Mouse (Mus musculus) C2C12 (cell line): ENCODE data around the gene Eps15. TPM values are rescaled to one million over a fixed set of nuclear protein-coding genes. Genes with fewer than 3 reads are reported as not detected.

Experiments
- H3K27me3 ChIP-seq: one replicate; pipeline ENCODE4 v1.6.1; 2011; ENCODE audit not compliant: control insufficient read depth, insufficient read depth, insufficient read length
- H3K36me3 ChIP-seq: one replicate; pipeline ENCODE4 v1.6.1; 2011; ENCODE audit not compliant: control insufficient read depth, insufficient read depth
- H3K4me3 ChIP-seq: one replicate; pipeline ENCODE4 v1.5.1; 2011; ENCODE audit warnings: mild to moderate bottlenecking, control low read depth; ENCODE audit not compliant: poor library complexity, insufficient read depth, severe bottlenecking
- H3K79me2 ChIP-seq: one replicate; pipeline ENCODE4 v1.6.1; 2011; ENCODE audit not compliant: control insufficient read depth, insufficient read depth
- H3K79me3 ChIP-seq: one replicate; pipeline ENCODE4 v1.6.1; 2011; ENCODE audit warnings: low read depth, control low read depth
- H3ac ChIP-seq: one replicate; pipeline ENCODE3; 2011; ENCODE audit warnings: low read depth; ENCODE audit not compliant: control insufficient read depth, insufficient read length
- CEBPB ChIP-seq: IDR thresholded peaks from one replicate; pipeline ENCODE4 v1.6.1; 2011; ENCODE audit warnings: low read depth, mild to moderate bottlenecking, control low read depth, moderate library complexity
- CTCF ChIP-seq: IDR thresholded peaks from one replicate; pipeline ENCODE4 v1.5.1; 2011; ENCODE audit not compliant: control insufficient read depth, insufficient read depth, insufficient read length
- FOSL1 ChIP-seq: IDR thresholded peaks from one replicate; pipeline ENCODE4 v1.8.0; 2011; ENCODE audit warnings: mild to moderate bottlenecking, low read length; ENCODE audit not compliant: poor library complexity, insufficient read depth, severe bottlenecking
- MAX ChIP-seq: IDR thresholded peaks from one replicate; pipeline ENCODE4 v1.6.1; 2011; ENCODE audit warnings: mild to moderate bottlenecking, control low read depth
- MYOD1 ChIP-seq: IDR thresholded peaks from one replicate; pipeline ENCODE4 v1.6.1; 2011; ENCODE audit warnings: low read depth; ENCODE audit not compliant: control insufficient read depth, insufficient read length
- MYOG ChIP-seq: IDR thresholded peaks from one replicate; pipeline ENCODE4 v1.6.1; 2011; ENCODE audit not compliant: control insufficient read depth, insufficient read length; ENCODE audit errors: extremely low read depth
- USF1 ChIP-seq: IDR thresholded peaks from one replicate; pipeline ENCODE4 v1.6.1; 2011; ENCODE audit warnings: low read depth, mild to moderate bottlenecking, control low read depth, moderate library complexity
- polyA plus RNA-seq: library from polyadenylated mRNA; unstranded; fragments of >200 nt; fragmentation: generic; extraction: Trizol; gene quantifications from one replicate; pipeline ENCODE4 v1.2.1, GENCODE M21; 2012; ENCODE audit warnings: missing spikeins

Gene Eps15
- polyA plus RNA-seq, 1 experiment: 13.1 TPM

DNA sequence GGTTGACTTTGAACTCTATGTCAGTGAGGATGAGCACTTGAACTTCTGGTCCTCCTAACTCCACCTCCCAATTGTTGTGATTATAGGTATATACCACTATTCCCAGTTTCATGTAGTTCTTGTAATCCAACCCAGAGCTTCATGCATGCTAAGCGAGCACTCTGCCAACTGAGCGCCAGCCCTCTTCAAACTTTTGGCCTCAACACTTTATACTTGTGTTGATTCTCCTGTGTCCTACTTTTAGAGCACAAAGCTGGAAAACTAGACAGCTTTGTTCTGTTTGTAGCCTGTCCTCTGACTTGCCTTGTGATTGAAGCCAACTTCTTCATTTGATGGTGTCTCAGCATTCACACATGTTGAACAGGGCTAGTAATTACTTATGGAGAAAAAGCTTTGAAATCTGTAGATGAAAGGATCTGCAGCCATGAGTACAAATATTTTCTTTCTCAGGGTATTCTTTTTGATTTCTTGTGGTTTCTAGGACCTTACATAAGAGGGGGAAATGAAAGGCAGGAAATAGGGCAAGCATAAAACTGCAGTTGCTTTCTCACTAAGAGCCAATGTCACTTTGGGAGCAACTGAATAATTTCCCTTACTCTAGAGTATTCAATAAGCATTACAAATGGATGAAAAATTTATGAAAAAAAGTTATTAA lies 6.4 kb upstream of the Eps15 start:
- TF ChIP-seq CEBPB (no peak), MYOG (no peak), USF1 (no peak), CTCF (no peak), MYOD1 (no peak), FOSL1 (no peak)
- Histone ChIP-seq H3K27me3 (no peaks in the 10 kb centered on the region), H3K4me3 (no peak overlapping the region), H3K79me2 (no peaks in the 10 kb centered on the region), H3K36me3 (no peaks in the 10 kb centered on the region), H3K79me3 (no peaks in the 10 kb centered on the region), H3ac (no peak overlapping the region)

GRCm38 (mm10) chr4:109280459-109281160 lies 542 bp downstream of the Eps15 start:
- peaks cover 42% of the 10 kb centered on the region for H3K79me3 ChIP-seq
- no peaks in the 10 kb centered on the region for H3K27me3 ChIP-seq
- no peaks in the 10 kb centered on the region for H3K36me3 ChIP-seq
- no peak for TF ChIP-seq FOSL1
- no peak for TF ChIP-seq MAX
- no peak for TF ChIP-seq MYOD1
- TF ChIP-seq CEBPB: no peak
- TF ChIP-seq MYOG: no peak
- TF ChIP-seq CTCF: peak; percentile 0
- TF ChIP-seq USF1: no peak
- H3K4me3 ChIP-seq: peak overlapping the region; percentile 64
- peak overlapping the region; percentile 91 for H3ac ChIP-seq
- H3K79me2 ChIP-seq: peaks cover 51% of the 10 kb centered on the region

DNA sequence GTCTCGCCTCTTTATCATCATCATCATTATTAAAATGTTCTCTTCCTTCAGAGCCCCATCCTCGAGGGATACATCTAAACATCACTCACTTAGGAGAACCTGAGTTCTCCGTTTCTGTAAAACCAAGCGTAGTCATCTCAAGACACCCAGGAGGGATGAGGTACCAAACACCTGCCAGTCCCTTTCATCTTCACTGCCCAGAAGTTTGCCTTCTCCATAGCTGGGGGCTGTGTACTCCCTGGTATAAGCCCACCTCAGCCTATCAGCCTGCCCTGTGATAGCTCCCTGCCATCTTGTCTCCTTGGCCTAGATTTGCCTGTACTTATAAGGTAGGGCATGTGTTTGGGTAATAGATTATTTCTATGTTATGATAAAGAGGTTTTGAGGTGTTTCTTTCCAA lies 1.1 kb downstream of the Eps15 start:
- peak overlapping the region; percentile 64 for H3K4me3 ChIP-seq
- H3K27me3 ChIP-seq: no peaks in the 10 kb centered on the region
- peaks cover 53% of the 10 kb centered on the region for H3K79me2 ChIP-seq
- no peaks in the 10 kb centered on the region for H3K36me3 ChIP-seq
- TF ChIP-seq MAX (no peak), FOSL1 (no peak), MYOG (no peak), CTCF (no peak), MYOD1 (no peak)
- H3K79me3 ChIP-seq: peaks cover 42% of the 10 kb centered on the region
- H3ac ChIP-seq: no peak overlapping the region

DNA sequence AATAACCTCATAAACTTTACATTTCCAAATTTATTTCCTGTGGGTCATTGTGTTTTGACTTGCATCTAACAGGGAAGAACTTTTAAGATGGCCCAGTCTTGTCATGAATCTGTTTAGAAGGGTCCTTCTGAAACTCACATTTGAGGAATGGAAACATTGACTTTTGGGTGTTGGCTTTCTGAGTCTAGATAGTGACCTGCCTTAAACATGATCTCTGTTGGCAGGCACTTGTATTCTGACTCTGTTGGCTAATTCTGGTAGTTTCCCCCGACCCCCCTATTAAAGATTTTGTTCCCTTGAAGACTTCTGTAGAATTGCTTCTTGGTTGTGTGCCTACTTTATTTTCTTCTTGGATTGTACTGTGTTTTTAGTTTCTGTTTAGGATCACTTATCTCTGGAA lies 1.9 kb downstream of the Eps15 start:
- Histone ChIP-seq H3K79me3 (peaks cover 42% of the 10 kb centered on the region), H3K36me3 (no peaks in the 10 kb centered on the region), H3K27me3 (no peaks in the 10 kb centered on the region), H3K79me2 (peaks cover 60% of the 10 kb centered on the region), H3K4me3 (no peak overlapping the region), H3ac (no peak overlapping the region)
- TF ChIP-seq MYOD1: no peak
- TF ChIP-seq CTCF: no peak
- TF ChIP-seq MYOG: no peak
- no peak for TF ChIP-seq USF1
- no peak for TF ChIP-seq FOSL1
- TF ChIP-seq MAX: no peak
- no peak for TF ChIP-seq CEBPB

DNA sequence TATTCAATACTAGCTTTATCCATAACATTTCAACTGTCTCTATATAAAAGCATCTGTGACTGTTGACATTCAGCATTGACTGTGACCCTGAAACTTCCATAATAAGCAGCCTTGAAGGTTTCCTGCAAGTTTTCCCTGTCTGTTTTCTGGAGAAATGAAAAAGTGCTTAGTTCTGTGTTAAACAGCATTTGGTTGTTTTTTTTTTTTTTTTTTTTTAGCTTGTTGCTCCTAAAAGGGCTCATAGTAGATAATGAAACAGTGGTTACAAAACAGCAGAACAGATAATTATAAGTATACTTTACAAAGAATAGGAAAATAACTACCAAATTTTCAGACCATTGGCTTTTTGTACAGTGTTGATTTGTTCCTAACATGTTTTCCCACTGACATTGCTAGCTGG lies 14.6 kb downstream of the Eps15 start:
- no peak overlapping the region for H3K4me3 ChIP-seq
- H3K79me3 ChIP-seq: peaks cover 17% of the 10 kb centered on the region
- H3ac ChIP-seq: no peak overlapping the region
- H3K36me3 ChIP-seq: no peaks in the 10 kb centered on the region
- TF ChIP-seq FOSL1: no peak
- no peak for TF ChIP-seq USF1
- no peak for TF ChIP-seq CTCF
- TF ChIP-seq CEBPB: no peak
- no peak for TF ChIP-seq MAX
- TF ChIP-seq MYOG: no peak
- no peak for TF ChIP-seq MYOD1
- no peaks in the 10 kb centered on the region for H3K27me3 ChIP-seq
- H3K79me2 ChIP-seq: peaks cover 41% of the 10 kb centered on the region

GRCm38 (mm10) chr4:109296510-109296909 lies 16.4 kb downstream of the Eps15 start:
- H3ac ChIP-seq: no peak overlapping the region
- H3K36me3 ChIP-seq: no peaks in the 10 kb centered on the region
- TF ChIP-seq CEBPB (no peak), MYOD1 (no peak), MAX (no peak), CTCF (no peak), USF1 (no peak), MYOG (no peak), FOSL1 (no peak)
- H3K79me3 ChIP-seq: peaks cover 12% of the 10 kb centered on the region
- no peak overlapping the region for H3K4me3 ChIP-seq
- no peaks in the 10 kb centered on the region for H3K27me3 ChIP-seq
- H3K79me2 ChIP-seq: peaks cover 31% of the 10 kb centered on the region
